ENCODE assay signal across 18 mouse cellular contexts in genomic region chr1:92376456-92376855, GRCm38 (mm10).
A peak's percentile ranks its signal among the peaks of the same experiment; 100 is the strongest.
DNase-seq lines count a peak whose midpoint lies in the region; ATAC-seq and TF ChIP-seq lines count a peak whose summit lies in the region.
"Had no signal": no experiment of that assay in that cellular context is flagged by ENCODE, and none has a peak within 500 bp of the region (broad histone marks: within the 10 kb centered on the region; RNA-seq: fewer than 3 reads in every experiment).

No protein-coding gene starts in this region.

- H3K27ac ChIP-seq in kidney, embryonic 16.5 days (ENCODE audit: low read length), result no peak overlapping the region
- peak overlapping the region; percentile 63; the same call in 1 of the 2 replicates for H3K27ac ChIP-seq in cortical plate, adult 2 months (ENCODE audit: insufficient read depth, low read length)
- peak overlapping the region; percentile 82 to 90 for H3K27ac ChIP-seq in heart, embryonic 14.5 days (replicated peaks in 1 of 2; ENCODE audit: control insufficient read depth in 1 of 2, insufficient read depth in 1 of 2, low read depth in 2 of 2, low read length in 2 of 2)
- no peak overlapping the region for H3K27ac ChIP-seq in stomach, postnatal 0 days (replicated peaks)
- H3K27ac ChIP-seq: embryonic facial prominence, embryonic 10.5 days; forebrain, embryonic 10.5 days; liver, embryonic 12.5 days; midbrain, embryonic 15.5 days; neural tube, embryonic 15.5 days had no signal

- no peaks in the 10 kb centered on the region for H3K27me3 ChIP-seq in kidney, embryonic 16.5 days (ENCODE audit: insufficient read depth, low read length)
- H3K27me3 ChIP-seq in heart, embryonic 14.5 days (ENCODE audit: control insufficient read depth, insufficient read depth, low read length), result no peaks in the 10 kb centered on the region
- no peaks in the 10 kb centered on the region for H3K27me3 ChIP-seq in stomach, postnatal 0 days (ENCODE audit: control insufficient read depth, insufficient read depth, low read length)
- H3K27me3 ChIP-seq: liver, embryonic 12.5 days; midbrain, embryonic 15.5 days; neural tube, embryonic 15.5 days had no signal

- 23% methylated on average over 4 of the region's 4 CpGs for WGBS in kidney, embryonic 16.5 days
- 29% methylated on average over 4 of the region's 4 CpGs for WGBS in heart, embryonic 14.5 days
- WGBS in stomach, postnatal 0 days, result 59% methylated on average over 4 of the region's 4 CpGs

- H3K4me1 ChIP-seq in kidney, embryonic 16.5 days (ENCODE audit: insufficient read depth, low read length), result peaks cover 29% of the 10 kb centered on the region
- peaks cover 19% of the 10 kb centered on the region for H3K4me1 ChIP-seq in cortical plate, adult 2 months (ENCODE audit: control insufficient read depth, insufficient read depth, low read length)
- peaks cover 39 to 46% of the 10 kb centered on the region in 2 experiments for H3K4me1 ChIP-seq in heart, embryonic 14.5 days (ENCODE audit: control insufficient read depth in 2 of 2, insufficient read depth in 2 of 2, low read length in 2 of 2)
- H3K4me1 ChIP-seq in stomach, postnatal 0 days (replicated peaks; ENCODE audit: control insufficient read depth, insufficient read depth), result peaks cover 2% of the 10 kb centered on the region; the same call in 1 of the 2 replicates
- H3K4me1 ChIP-seq: liver, embryonic 12.5 days had no signal

- ATAC-seq in kidney, embryonic 16.5 days (ENCODE audit: low FRiP score, low TSS enrichment), result no peak
- no peak for ATAC-seq in heart, embryonic 14.5 days (ENCODE audit: insufficient number of reproducible peaks, insufficient read depth, low FRiP score, low read depth)
- no peak for ATAC-seq in megakaryocyte, adult 5-6 weeks (ENCODE audit: poor library complexity, severe bottlenecking)
- ATAC-seq in stomach, postnatal 0 days (ENCODE audit: low FRiP score, low TSS enrichment), result no peak
- ATAC-seq: liver, embryonic 12.5 days; midbrain, embryonic 15.5 days had no signal

- TF ChIP-seq CTCF in cortical plate, adult 2 months (IDR thresholded peaks at IDR 0.05; ENCODE audit: extremely low read depth, insufficient read depth, low read length), result no peak
- TF ChIP-seq CTCF in stomach, postnatal 0 days (IDR thresholded peaks at IDR 0.05; ENCODE audit: low read depth), result no peak

- TF ChIP-seq EP300 in stomach, postnatal 0 days (optimal IDR thresholded peaks at IDR 0.05), result no peak

- no peak for TF ChIP-seq POLR2A in cortical plate, adult 2 months (IDR thresholded peaks at IDR 0.05; ENCODE audit: extremely low read depth, insufficient read depth, low read length)

- no peaks in the 10 kb centered on the region for H3K36me3 ChIP-seq in kidney, embryonic 16.5 days (ENCODE audit: insufficient read depth, low read length)
- H3K36me3 ChIP-seq in heart, embryonic 14.5 days (ENCODE audit: control insufficient read depth, insufficient read depth, low read length), result no peaks in the 10 kb centered on the region
- H3K36me3 ChIP-seq in stomach, postnatal 0 days (ENCODE audit: control insufficient read depth, insufficient read depth, low read length), result no peaks in the 10 kb centered on the region
- H3K36me3 ChIP-seq: embryonic facial prominence, embryonic 10.5 days; forebrain, embryonic 10.5 days; G1E; liver, embryonic 12.5 days; midbrain, embryonic 15.5 days; neural tube, embryonic 15.5 days had no signal

- peak; percentile 19 for DNase-seq in kidney, adult 11 months
- peak; percentile 4 to 16 for DNase-seq in kidney, postnatal 25 days
- DNase-seq in urinary bladder, adult 18-20 months (ENCODE audit: low spot score in 2 of 2), result no peak
- DNase-seq in stomach, postnatal 0 days (ENCODE audit: low spot score), result no peak
- DNase-seq: B cell, adult 2 months; cerebellum, adult 8-10 months; gastrocnemius, postnatal 10 days; lung, postnatal 36 days had no signal

- H3K9ac ChIP-seq in kidney, embryonic 16.5 days (replicated peaks; ENCODE audit: low read length), result no peak overlapping the region
- H3K9ac ChIP-seq in heart, embryonic 14.5 days (ENCODE audit: low read length), result no peak overlapping the region
- H3K9ac ChIP-seq in stomach, postnatal 0 days (ENCODE audit: low read length), result no peak overlapping the region
- H3K9ac ChIP-seq: liver, embryonic 12.5 days; midbrain, embryonic 15.5 days; neural tube, embryonic 15.5 days had no signal

- no peak overlapping the region for H3K4me3 ChIP-seq in kidney, embryonic 16.5 days (ENCODE audit: low read length)
- no peak overlapping the region for H3K4me3 ChIP-seq in cortical plate, adult 2 months (ENCODE audit: insufficient read depth, low read length)
- no peak overlapping the region for H3K4me3 ChIP-seq in heart, embryonic 14.5 days (ENCODE audit: control insufficient read depth in 1 of 2, insufficient read depth in 1 of 2, low read depth in 1 of 2, low read length in 2 of 2)
- no peak overlapping the region for H3K4me3 ChIP-seq in stomach, postnatal 0 days (ENCODE audit: low read depth, low read length)
- H3K4me3 ChIP-seq: embryonic facial prominence, embryonic 10.5 days; forebrain, embryonic 10.5 days; liver, embryonic 12.5 days; midbrain, embryonic 15.5 days; neural tube, embryonic 15.5 days had no signal

- no peaks in the 10 kb centered on the region; the same call in 1 of the 2 replicates for H3K9me3 ChIP-seq in kidney, embryonic 16.5 days (ENCODE audit: low read length)
- no peaks in the 10 kb centered on the region for H3K9me3 ChIP-seq in heart, embryonic 14.5 days (ENCODE audit: control insufficient read depth, low read length)
- no peaks in the 10 kb centered on the region for H3K9me3 ChIP-seq in stomach, postnatal 0 days (ENCODE audit: control insufficient read depth, low read length)
- H3K9me3 ChIP-seq: embryonic facial prominence, embryonic 10.5 days; forebrain, embryonic 10.5 days; G1E; liver, embryonic 12.5 days; midbrain, embryonic 15.5 days; neural tube, embryonic 15.5 days had no signal

- H3K4me2 ChIP-seq in kidney, embryonic 16.5 days (replicated peaks; ENCODE audit: low read depth, low read length), result no peak overlapping the region
- H3K4me2 ChIP-seq in heart, embryonic 14.5 days (ENCODE audit: low read length), result no peak overlapping the region
- H3K4me2 ChIP-seq in stomach, postnatal 0 days (replicated peaks; ENCODE audit: low read depth), result no peak overlapping the region
- H3K4me2 ChIP-seq: liver, embryonic 12.5 days; midbrain, embryonic 15.5 days; neural tube, embryonic 15.5 days had no signal

Comparison
In these comparisons a context has a peak if more than half of its experiments do, and no peak if none do; other contexts are left out.
1. DNase-seq: peak in kidney, adult 11 months (single experiment) and kidney, postnatal 25 days (2 of 2); none in urinary bladder, adult 18-20 months (0 of 2) and stomach, postnatal 0 days (single experiment).
2. H3K27ac ChIP-seq: peak in cortical plate, adult 2 months (single experiment) and heart, embryonic 14.5 days (2 of 2); none in kidney, embryonic 16.5 days (single experiment) and stomach, postnatal 0 days (single experiment).